Mouse (Mus musculus): Measurements from ENCODE around the gene 1700001L19Rik. TPM values are rescaled to one million over a fixed set of nuclear protein-coding genes. Genes with fewer than 3 reads are reported as not detected.
A peak's percentile ranks its signal among the peaks of the same experiment; 100 is the strongest.

1700001L19Rik gene
- polyA plus RNA-seq, 1 experiment from 2014 or later = not detected

DNA sequence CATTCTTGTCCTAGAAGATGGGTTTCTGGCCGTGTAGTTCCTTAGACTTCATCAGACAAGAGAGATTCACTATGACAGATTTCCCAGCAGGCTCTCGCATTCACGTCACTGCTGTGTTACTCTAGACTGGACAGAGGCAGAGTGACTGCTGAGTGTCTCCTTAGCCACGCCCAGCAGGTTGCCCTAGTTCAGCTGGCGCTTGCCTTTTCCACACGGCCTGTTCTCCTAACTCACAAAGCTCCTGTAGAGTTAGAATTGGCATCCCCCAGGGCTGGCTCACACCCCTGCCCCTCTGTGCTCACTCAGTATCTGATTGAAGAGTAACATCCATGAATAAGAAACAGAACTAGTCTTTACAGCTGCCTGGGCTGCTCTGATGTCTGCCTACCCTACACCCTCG lies 11.8 kb upstream of the 1700001L19Rik start:
- Histone ChIP-seq H3K79me2 (ENCODE audit: inconsistent target) (peaks cover 76% of the 10 kb centered on the region), H3K36me3 (ENCODE audit: inconsistent target) (peaks cover 39% of the 10 kb centered on the region), H3K27ac (no peak overlapping the region), H3K4me3 (ENCODE audit: inconsistent target) (no peak overlapping the region)
- WGBS (ENCODE audit: missing documents) = 91% methylated on average over 7 of the region's 7 CpGs

DNA sequence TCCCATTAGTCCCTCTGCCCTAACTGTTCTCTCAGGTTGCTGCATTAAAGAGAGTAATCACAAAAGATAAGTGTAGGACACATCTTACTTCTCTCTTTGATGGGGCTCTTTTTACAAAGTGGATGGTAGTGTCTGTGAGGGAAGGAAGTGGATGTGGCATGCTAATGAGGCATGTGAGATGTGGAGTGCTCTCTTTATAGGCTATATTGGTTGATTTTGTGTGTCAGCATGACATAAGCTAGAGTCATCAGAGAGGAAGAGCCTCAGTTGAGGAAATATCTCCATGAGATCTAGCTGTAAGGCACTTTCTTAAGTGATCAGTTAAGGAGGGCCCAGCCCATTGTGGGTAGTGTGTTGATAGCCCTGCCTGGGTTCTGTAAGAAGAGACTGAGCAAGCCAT lies 8.9 kb upstream of the 1700001L19Rik start:
- H3K27ac ChIP-seq = peak overlapping the region; percentile 88
- H3K4me3 ChIP-seq (ENCODE audit: inconsistent target) = no peak overlapping the region
- H3K79me2 ChIP-seq (ENCODE audit: inconsistent target) = peaks cover 57% of the 10 kb centered on the region
- peaks cover 67% of the 10 kb centered on the region for H3K36me3 ChIP-seq (ENCODE audit: inconsistent target)

DNA sequence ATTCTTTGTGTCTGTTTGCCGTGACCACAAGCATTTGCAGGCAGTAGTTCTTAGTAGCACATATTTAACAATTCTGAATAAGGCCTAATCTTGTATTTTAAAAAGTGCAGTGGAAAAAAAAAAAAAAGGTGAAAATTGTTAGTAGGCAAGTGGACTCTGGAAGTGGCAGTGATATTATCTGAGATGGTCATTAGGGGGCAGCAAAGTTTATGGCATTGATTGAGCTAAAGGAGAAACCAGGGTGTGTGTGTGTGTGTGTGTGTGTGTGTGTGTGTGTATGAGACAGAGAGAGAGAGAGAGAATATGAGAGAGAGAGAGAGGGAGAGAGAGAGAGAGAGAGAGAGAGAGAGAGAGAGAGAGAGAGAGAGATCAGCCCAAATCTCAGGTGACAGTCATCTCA lies 3.4 kb upstream of the 1700001L19Rik start:
- Histone ChIP-seq H3K4me3 (ENCODE audit: inconsistent target) (no peak overlapping the region), H3K79me2 (ENCODE audit: inconsistent target) (peaks cover 19% of the 10 kb centered on the region; the same call in 1 of the 2 replicates), H3K27ac (no peak overlapping the region), H3K36me3 (ENCODE audit: inconsistent target) (peaks cover 43% of the 10 kb centered on the region)
- WGBS (ENCODE audit: missing documents) = 78% methylated on average over 1 of the region's 1 CpGs

DNA sequence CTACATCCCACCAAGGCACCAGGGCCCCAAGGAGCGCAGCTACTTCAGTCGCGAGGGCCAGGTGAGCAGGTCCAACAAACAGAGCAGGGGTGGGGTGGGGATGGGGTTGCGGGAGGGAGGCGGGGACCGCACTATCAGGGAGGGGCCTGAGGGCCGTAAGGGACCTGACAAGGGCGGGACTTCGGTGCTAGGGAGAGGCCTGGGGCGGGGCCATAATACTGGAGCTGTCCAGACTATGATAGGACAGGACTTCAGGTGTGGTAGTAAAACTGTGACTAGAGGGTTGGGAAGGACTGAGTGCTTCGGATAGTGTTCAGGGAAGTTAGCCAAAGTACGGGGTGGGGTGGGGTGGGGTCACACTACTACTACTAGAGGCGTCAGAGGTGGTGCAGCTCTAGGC lies 446 bp downstream of the 1700001L19Rik start:
- H3K79me2 ChIP-seq (ENCODE audit: inconsistent target) = no peaks in the 10 kb centered on the region
- no peak overlapping the region for H3K4me3 ChIP-seq (ENCODE audit: inconsistent target)
- peaks cover 6% of the 10 kb centered on the region for H3K36me3 ChIP-seq (ENCODE audit: inconsistent target)
- H3K27ac ChIP-seq = no peak overlapping the region
- WGBS (ENCODE audit: missing documents) = 23% methylated on average over 10 of the region's 13 CpGs

DNA sequence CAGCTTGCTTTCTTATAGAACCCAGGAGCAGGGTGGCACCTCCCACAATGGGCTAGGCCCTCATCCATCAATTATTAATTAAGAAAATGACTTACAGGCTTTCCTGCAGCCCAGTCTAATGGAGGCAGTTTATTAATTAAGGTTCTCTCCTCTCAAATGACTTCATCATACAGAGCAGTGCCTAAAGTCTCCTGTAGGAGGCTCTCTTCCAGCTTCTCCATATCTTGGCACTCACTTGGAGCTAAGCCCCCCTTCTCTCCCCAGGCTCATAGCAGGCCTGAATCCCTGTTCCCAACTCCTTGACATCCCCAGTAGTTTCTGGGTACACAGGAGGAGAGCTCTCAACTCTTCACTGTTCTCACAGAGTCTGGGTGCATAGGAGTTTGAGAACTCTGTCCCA lies 1.7 kb downstream of the 1700001L19Rik start:
- no peak overlapping the region for H3K27ac ChIP-seq
- H3K4me3 ChIP-seq (ENCODE audit: inconsistent target) = no peak overlapping the region
- no peaks in the 10 kb centered on the region for H3K79me2 ChIP-seq (ENCODE audit: inconsistent target)
- H3K36me3 ChIP-seq (ENCODE audit: inconsistent target) = no peaks in the 10 kb centered on the region

DNA sequence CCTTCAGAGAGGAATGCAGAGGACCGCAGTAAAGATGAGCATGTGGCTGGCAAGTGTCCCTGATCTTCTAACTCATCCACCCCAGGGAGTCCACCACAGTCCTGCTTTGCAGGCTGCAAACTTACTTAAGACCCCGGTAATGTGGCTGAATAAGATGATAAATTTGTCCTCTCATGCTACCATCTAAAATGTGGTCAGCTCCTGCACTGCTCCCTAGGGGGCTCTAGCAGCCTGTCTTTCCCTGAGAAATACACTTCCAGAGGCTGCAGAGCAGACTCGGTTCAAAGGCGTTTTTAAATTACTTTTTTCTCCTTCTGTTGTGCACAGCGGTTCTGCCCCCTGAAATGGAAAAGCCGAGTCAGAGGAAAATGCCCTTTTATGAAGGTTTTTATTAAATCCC lies 4.0 kb downstream of the 1700001L19Rik start:
- no peak overlapping the region for H3K4me3 ChIP-seq (ENCODE audit: inconsistent target)
- H3K27ac ChIP-seq = no peak overlapping the region
- H3K79me2 ChIP-seq (ENCODE audit: inconsistent target) = no peaks in the 10 kb centered on the region
- WGBS (ENCODE audit: missing documents) = 28% methylated on average over 6 of the region's 6 CpGs
- no peaks in the 10 kb centered on the region for H3K36me3 ChIP-seq (ENCODE audit: inconsistent target)

DNA sequence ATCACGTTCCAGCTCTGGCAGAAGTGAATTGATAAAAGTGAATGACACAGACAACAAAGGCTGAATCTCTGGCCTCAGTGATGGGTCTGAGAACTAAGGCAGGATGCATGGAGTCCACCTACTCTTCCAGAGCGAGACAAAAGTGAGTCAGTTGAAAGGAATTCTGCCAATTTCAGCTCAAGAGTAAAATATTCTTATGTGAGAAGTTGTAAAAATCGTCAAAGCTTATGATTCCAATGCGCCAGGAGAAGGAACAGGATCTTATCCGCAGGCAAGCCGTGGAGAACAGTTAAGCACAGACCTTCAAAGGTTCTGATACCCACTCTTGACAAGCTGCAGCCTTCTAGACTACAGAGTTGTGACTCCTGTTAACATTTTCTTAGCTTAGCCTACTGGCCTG lies 5.9 kb downstream of the 1700001L19Rik start:
- 90% methylated on average over 5 of the region's 6 CpGs for WGBS (ENCODE audit: missing documents)
- H3K36me3 ChIP-seq (ENCODE audit: inconsistent target) = no peaks in the 10 kb centered on the region
- no peak overlapping the region for H3K4me3 ChIP-seq (ENCODE audit: inconsistent target)
- no peak overlapping the region for H3K27ac ChIP-seq
- no peaks in the 10 kb centered on the region for H3K79me2 ChIP-seq (ENCODE audit: inconsistent target)

DNA sequence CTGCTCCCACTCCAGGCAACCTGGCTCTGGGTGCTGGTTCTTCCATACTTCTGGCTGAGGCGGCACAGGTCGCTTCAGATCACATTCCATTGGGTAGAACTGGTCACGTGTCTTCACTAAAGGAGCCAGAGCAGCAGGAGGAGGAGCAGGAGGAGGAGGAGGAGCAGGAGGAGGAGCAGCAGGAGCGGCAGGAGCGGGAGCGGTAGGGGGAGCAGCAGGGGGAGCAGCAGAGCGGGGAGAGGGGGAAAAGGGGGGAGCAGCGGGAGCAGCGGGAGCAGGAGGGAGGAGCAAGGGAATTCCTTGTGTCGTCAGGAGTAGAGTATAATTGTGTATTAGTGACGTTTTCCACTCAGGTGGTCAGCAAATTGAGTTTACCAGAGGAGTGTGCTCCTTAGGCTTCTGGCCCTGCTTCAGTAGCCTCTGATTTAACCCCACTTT lies 8.5 kb downstream of the 1700001L19Rik start:
- Histone ChIP-seq H3K79me2 (ENCODE audit: inconsistent target) (no peaks in the 10 kb centered on the region), H3K27ac (no peak overlapping the region), H3K36me3 (ENCODE audit: inconsistent target) (no peaks in the 10 kb centered on the region), H3K4me3 (ENCODE audit: inconsistent target) (no peak overlapping the region)
- 5% methylated on average over 7 of the region's 11 CpGs for WGBS (ENCODE audit: missing documents)

DNA sequence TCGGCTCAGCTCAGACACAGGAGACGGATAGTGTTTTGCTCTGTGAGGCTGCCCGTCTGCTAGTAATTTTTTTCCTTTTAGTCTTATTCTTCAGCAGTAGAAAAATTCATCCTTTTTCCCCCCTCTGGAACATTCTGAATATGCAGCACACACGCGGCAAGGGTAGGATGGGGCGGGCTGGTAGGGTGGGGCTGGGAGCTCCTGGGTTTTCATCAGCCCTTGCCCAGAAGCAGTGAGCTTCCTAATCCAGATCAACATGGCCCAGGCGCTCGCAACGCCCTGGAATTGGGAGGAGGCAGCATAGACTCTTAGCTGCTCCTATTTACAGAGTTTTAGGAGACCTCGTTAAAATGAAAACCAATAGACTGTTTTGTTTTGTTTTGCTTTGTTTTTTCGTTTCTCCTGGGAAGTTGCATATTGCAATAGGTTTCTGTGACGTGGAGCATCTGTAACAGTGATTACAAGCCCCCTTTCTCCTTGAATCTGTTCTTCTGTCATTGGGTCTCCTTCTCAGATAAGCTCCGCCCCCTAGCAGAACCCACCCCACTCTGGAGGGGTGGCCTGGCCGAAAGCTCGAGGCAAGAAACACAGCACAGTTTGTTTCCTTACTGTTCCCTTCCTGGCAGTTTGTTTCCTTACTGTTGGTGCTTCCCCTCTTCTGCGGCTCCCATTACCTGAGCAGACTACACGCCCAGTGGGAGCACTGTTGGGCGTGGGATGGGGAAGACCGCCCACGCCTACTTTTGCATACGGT lies 10.6 kb downstream of the 1700001L19Rik start:
- H3K27ac ChIP-seq = no peak overlapping the region

DNA sequence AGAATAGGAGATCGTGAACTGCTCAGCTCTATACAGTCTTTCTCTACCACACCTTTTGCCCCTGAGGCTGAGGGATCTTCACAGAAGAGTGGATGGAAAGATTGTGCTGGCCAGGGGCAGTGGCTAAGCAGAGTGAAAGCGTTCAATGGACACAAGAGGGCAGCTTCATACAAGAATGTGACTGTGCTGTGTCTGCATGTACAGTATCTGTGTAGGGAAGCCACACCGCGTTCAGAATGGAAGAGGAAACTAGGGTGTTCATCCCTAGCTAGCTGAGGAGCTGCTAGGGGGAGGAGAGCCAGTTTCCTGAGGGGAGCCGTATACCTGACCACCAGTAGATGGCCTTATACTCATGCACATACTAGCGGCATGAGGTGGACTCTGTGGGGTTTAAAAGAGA lies 25.6 kb downstream of the 1700001L19Rik start:
- Histone ChIP-seq H3K27ac (no peak overlapping the region), H3K4me3 (ENCODE audit: inconsistent target) (no peak overlapping the region), H3K79me2 (ENCODE audit: inconsistent target) (no peaks in the 10 kb centered on the region), H3K36me3 (ENCODE audit: inconsistent target) (no peaks in the 10 kb centered on the region)
- WGBS (ENCODE audit: missing documents) = 70% methylated on average over 6 of the region's 6 CpGs

More for the DNA sequence above, 10.6 kb downstream of the 1700001L19Rik start:
- Histone ChIP-seq H3K4me3 (ENCODE audit: inconsistent target) (no peak overlapping the region), H3K36me3 (ENCODE audit: inconsistent target) (no peaks in the 10 kb centered on the region), H3K79me2 (ENCODE audit: inconsistent target) (no peaks in the 10 kb centered on the region)
- WGBS (ENCODE audit: missing documents) = 50% methylated on average over 21 of the region's 21 CpGs

DNA sequence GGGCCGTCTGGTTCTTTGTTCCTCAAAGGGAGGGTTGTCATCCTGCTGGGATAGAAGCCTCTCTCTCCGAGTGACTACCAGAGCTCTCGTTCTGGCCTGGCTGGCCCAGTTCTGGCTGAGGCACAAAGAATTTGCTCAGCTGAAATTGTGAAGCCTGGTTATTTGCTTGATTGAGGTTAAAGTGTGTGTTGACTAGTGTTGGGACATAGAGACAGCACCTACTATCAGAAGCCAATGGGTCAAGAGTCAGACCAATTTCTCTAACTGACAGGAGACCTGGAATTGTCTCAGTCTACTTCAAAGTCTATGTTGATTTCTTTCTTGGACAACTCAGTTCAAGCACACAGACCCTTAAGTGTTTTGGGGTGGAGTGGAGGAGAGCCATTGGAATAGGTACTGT lies 29.8 kb downstream of the 1700001L19Rik start:
- 84% methylated on average over 3 of the region's 3 CpGs for WGBS (ENCODE audit: missing documents)
- Histone ChIP-seq H3K36me3 (ENCODE audit: inconsistent target) (no peaks in the 10 kb centered on the region), H3K79me2 (ENCODE audit: inconsistent target) (no peaks in the 10 kb centered on the region), H3K27ac (no peak overlapping the region), H3K4me3 (ENCODE audit: inconsistent target) (no peak overlapping the region)

DNA sequence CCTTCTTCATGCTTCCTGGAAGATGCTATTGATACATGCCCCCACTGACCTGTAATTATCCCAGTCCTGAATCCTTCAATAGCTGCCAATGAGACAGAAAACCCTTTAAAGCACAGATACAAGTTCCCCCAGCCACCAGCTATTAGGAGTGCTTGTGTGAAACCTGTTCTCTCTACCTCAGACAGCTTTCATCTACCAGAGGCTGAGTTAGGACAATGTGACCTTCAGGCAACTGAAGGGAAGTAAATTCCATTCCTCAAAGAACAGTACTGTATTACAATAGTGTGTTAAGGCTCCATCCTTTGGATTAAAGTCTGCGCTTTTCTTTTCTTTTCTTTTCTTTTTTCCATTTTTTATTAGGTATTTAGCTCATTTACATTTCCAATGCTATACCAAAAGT lies 45.6 kb downstream of the 1700001L19Rik start:
- no peaks in the 10 kb centered on the region for H3K79me2 ChIP-seq (ENCODE audit: inconsistent target)
- H3K4me3 ChIP-seq (ENCODE audit: inconsistent target) = no peak overlapping the region
- H3K27ac ChIP-seq = no peak overlapping the region
- H3K36me3 ChIP-seq (ENCODE audit: inconsistent target) = no peaks in the 10 kb centered on the region
- WGBS (ENCODE audit: missing documents) = 67% methylated on average over 1 of the region's 1 CpGs

Other genes starting within 250 kb of the 1700001L19Rik start
- gene Mtrr, start 15.3 kb upstream of the 1700001L19Rik start, polyA plus RNA-seq (2018) = 7.2 to 19.2 TPM (median 8.0 TPM) in 3 replicates
- 10.6 to 30.8 TPM (median 17.8 TPM) in 3 replicates for gene Fastkd3, start 15.2 kb upstream of the 1700001L19Rik start, polyA plus RNA-seq (2018)